Mouse (Mus musculus) 416B (cell line): Measurements from ENCODE around the gene Clstn3.
A peak's percentile ranks its signal among the peaks of the same experiment; 100 is the strongest.
"Not testable (repeated sequence)": the region's sequence is repeated elsewhere in the genome, so short reads cannot be mapped to it uniquely, and the experiment has no call there.

Source experiments
- DNase-seq: peaks from one replicate; pipeline ENCODE4 v3.0.0; 2011; ENCODE audit warnings: low read depth

Clstn3 gene

GRCm38 (mm10) chr6:124478874-124479572, 14.4 kb upstream of the Clstn3 start:
- DNase-seq, result no peak

DNA sequence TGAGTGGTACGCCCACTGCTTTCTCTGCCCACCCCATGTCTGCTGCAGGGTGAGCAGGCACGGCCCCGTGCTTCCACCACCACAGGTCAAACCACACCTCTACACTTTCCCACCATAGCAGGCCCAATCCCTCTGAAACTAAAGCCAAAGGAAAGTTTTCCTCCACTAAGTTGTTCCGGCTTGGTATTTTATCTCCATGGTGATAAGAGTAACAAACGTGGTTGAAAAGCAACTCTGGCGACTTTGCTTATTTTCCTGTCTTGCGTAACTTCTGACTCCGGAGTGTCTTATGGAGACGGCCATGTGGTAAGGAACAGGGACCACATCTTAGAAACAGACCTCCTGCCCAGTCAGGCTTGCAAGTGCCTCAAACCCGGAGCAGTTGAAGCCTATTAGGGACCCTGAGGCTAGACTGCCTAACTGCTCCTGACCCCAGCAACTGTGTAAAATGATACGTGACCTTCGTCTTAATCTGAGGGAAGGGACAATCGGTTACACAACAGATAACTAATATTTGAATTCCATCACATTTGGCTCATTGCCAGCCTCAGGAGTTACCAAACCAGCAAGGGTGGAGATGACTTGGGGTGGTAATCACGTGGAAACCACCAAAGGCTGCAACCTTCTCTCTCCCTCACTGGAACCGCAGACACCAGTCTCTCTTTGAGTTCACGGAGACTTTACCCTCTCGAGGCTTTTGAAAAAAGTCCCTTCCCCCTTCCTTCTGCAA, 13.5 kb upstream of the Clstn3 start:
- peak; percentile 97 for DNase-seq

DNA sequence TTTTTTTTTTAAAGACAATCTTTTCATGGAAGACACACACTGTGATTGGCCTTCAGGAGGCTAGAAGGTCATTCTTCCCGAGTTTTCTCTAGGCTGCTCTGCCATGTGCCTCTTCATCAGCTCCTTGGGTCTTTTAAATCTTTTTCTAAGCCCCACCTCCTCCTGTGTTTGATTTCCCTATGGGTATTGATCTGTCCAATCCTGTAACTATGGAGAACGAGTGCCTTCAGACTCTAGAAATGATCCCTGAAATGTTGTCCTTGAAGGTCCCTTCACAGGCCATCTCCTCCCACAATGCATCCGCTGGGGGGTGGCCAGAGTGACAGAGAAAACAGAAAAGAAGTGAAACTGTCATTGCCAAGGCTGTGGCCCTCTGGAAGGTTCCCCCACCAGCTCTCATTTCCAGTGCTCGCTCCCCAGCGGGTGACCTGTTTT, 12.6 kb upstream of the Clstn3 start:
- DNase-seq, result peak; percentile 72

- peak; percentile 45 for DNase-seq
Measured at GRCm38 (mm10) chr6:124476796-124477195, 12.2 kb upstream of the Clstn3 start.

DNA sequence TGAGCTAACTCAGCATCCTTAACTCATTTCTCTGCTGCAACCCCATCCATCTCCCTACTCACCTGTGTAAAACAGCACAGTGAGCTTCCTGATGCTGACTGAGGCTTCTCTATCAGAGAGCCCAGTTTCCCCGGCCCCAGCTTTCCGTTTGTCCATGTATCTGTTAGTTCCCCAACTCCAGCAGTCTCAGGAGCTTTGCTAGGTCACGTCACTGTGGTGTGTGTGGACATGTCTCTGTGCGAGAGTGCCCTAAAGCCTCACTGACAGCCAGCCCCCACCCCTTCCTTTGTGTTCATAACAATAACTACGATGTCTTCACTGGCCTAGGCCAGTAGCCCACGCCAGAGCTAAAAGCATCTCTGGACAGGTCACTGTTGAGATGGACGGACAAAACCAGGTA, 11.6 kb upstream of the Clstn3 start:
- peak; percentile 44 for DNase-seq

- peak; percentile 77 for DNase-seq
Measured at GRCm38 (mm10) chr6:124475335-124476075, 10.9 kb upstream of the Clstn3 start.

DNA sequence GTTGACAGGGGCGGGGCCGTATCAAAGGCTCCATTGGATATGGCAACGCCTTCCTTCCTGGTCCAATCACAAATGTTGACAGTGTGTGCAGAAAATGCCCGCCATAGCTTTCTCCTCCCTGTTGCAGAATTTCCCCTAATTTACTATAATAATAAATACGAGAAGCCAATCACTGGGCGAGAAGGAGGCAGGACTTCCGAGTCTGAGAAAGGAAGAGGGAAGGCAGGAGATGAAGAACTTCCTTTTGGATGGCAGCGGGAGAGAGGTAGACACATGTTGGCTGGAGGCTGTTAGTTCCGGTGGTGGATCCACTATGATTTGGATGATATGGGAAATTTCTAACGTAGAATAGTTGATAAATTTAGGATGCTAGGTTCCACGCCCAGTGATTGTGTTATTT, 10.0 kb upstream of the Clstn3 start:
- DNase-seq, result peak; percentile 95

DNA sequence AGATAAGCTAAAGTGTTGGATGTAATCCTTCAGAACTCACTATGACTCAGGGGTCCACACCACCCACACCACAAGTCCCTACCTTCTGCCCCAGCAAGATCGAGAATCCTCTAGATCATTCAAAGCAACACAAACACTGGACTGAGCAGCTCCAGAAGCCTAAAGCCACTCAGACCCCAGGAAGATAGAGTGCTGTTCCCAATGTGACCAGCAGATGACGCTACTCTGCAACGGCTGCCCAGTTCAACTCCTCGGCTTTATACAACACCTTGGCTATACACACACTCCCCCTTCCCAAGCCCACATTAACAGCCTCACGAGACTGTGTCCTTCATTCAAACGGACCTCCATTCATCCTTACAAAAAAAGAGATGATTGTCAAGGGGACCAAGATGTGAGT, 8.2 kb upstream of the Clstn3 start:
- DNase-seq, result peak; percentile 80

DNA sequence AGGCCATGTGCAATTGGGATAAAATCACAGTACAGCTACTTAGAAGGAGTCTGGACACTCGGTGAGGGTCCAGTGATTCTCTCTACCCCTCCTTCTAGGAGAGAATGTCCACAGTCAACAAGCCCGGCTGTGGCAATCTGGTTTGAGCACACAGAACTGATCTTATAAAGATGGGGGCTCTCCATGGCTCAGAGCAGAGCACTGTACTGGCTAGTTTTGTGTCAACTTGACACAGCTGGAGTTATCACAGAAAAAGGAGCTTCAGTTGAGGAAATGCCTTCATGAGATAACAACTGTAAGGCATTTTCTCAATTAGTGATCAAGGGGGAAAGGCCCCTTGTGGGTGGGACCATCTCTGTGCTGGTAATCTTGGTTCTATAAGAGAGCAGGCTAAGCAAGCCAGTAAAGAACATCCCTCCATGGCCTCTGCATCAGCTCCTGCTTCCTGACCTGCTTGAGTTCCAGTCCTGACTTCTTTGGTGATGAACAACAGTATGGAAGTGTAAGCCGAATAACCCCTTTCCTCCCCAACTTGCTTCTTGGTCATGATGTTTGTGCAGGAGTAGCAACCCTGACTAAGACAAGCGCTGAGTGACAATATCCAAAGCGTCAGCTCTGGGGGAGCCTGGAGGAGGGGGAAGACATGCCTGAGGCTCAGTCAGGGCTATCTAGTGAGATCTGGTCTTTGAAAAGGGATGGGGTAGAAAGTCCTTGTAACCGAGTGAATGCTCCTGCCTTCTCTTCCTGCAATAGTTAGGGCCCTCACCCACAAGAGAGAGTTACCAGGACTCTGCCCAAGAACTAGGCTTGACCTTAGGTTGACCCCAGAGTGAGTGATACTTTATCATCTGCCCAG, 7.4 kb upstream of the Clstn3 start:
- not testable (repeated sequence) for DNase-seq

- DNase-seq, result no peak
Measured at GRCm38 (mm10) chr6:124471121-124471520, 6.5 kb upstream of the Clstn3 start.

DNA sequence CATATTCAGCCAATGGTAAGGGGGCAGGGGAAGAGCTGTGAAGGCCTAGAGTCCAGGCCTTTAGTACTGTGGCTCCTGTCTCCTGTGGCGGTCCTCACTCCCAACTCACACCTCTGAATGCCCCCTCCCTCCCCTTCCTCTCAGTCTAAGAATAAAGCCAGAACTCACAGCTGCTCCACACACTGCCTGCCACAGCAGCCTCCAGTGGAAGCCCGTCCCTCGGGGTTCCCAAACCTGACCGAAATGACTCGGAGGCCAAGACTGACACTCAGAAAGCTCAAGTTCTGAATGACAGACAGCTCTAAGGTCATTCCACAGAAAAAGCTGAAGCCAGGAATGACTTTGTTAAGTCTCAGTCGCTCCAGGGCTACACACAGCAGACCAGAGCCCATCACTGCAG, 1.1 kb upstream of the Clstn3 start:
- no peak for DNase-seq

GRCm38 (mm10) chr6:124465299-124465698, 705 bp upstream of the Clstn3 start:
- DNase-seq, result no peak

DNA sequence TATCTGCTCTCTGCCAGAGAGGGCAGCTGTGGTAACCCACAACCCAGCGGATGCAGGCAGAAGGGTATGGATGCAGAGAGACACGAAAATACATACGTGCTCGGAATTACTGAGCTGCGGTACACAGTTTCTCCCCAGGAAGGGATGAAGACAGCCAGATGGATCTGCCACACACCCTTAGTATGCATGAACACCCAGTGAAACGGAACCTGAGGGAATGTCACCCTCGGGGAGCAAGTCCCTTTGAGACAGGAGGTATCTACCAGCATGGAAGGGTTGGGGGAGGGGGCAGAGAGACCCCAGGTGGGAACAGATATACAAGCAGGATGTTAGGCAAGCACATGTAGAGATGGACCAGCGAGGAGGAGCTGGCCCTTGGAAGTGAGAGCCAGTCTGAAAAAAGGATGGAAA, 708 bp downstream of the Clstn3 start:
- DNase-seq, result no peak

DNA sequence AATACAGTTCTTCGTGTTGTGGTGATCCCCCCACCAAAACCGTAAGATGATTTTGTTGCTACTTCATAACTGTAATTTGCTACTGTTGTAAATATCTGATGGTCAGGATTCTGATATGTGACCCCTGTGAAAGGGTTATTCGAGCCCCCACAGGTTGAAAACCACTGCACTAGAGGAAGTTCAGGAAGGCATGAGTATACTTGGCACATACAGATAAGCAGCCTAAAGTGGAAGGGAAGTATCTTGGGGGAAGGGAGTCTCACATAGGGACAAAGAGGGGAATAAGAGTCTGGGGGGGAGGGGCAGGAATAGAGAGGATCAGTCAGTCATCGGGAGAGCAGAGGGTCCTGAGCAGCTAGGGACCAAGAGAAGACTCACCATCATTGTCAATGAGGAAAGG, 5.2 kb downstream of the Clstn3 start:
- DNase-seq, result no peak

DNA sequence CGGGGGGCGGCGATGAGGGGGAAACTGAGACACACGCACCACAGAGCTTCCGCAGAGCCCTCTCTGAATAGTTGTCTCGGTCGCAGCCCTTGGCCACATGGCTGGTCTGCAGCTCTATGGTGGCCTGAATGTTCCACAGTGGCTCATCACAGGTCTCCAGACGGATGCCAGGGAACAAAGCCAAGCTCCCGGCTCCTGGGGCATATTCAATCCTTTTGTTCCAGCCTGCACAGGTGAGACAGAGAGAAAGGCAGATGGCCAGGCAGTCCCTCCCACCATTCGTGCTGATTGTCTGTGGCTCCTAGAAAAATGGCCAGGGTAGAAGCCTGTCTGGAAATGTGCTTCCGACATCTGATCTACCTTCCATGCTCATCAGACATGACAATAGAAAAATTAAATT, 6.1 kb downstream of the Clstn3 start:
- no peak for DNase-seq

DNA sequence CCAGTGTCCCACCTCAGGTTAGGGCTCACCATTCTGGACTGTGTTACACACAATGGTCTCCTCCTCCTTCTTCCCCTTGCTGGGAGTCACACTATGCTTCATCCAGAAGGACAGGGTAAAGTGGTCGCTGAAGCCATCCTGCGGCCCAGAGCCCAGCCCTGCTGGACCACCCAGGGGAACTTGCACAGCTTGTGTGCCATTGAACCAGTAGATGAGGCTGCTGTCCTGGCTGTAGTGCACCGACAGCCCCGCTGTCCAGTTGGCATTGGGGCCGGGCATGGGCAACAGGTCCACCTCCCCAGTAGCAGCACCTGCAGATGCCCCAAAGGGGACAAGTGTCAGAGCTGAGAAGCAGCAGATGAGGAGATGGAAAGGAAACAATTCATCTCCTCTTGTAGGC, 6.8 kb downstream of the Clstn3 start:
- no peak for DNase-seq

DNA sequence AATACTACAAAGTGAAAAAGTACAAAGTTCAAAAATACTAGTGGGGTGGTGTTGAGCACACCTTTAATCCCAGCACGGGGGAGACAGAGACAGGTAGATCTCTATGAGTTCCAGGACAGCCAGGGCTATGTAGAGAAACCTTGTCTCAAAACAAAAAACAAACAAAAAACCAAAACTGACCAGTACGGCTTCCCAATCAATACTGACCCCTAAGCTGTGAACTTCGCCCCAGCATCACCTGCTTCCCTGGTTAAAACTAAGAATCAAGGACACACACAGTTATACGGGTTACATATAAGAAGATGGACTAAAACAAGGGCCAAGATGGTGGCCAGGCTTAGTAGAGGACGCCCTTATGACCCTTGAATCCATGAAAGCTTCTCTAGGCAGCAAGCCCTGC, 8.4 kb downstream of the Clstn3 start:
- no peak for DNase-seq

GRCm38 (mm10) chr6:124453756-124454155, 10.8 kb downstream of the Clstn3 start:
- DNase-seq, result no peak

- no peak for DNase-seq
Measured at GRCm38 (mm10) chr6:124451995-124452394, 12.6 kb downstream of the Clstn3 start.

DNA sequence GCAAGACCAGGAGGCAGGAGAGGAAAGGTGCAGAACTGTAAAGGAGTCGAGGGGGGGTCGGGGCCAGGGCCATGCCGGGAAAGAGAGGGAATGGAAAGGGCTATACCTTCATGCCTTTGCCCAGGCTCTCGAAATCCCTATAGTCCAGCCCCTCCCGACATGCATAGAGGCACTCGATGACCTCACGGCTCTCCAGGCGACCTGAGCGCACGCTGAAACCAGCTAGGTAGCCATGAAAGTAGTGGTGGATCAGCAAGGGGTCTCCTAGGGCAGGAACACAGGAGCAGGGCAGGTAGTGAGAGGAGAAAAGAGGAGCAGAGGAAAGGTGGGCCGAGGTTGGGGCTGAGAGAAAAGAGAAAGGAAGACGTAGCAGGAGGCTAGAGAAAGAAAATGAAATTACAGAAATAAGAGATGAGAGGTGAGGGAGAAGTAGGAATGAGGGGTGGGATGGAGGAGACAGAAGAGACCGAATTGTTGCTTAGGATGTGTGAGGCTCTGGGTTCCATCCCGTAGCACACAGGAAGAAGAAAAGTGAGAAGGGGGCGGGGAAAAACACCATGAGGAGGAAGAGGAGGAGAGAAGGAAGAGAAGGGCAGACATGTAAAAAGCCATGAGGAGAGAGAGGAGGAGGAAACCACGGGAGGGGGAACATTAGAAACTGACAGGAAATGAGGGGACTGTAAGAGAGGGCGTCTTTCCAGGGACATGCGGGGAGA, 14.8 kb downstream of the Clstn3 start:
- peak; percentile 86 for DNase-seq

DNA sequence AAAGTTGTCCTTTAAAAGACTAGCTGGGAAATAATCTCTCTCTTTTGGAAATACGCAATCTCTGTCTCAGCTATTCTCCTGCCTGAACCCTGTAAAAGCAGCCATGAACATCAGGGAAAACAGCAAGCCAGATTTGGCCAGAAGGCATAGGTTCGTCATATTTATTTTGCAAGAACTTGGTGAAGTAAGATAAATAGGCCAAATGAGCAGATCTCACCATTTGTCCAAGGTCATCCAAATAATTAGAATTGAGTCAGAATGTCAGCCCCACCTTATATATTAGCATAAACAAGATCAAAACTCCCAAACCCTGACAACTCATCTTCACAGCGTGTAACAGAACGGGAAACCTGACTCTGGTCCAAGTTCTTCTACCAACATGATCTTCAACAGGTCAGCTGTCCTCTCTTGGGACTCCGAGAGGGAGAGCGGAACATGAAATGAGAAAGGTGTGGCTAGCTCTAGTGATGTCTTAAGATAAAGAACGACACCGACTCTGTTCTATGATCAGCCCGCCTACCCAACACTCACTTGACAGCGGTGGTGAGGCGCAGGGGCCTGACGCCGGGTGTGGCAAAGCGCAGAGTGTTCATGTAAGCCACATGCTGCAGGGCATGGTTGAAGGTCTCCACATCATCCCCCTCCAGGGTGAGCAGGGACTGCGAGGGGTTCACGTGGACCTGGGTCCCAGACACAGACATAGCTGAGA, 15.5 kb downstream of the Clstn3 start:
- DNase-seq, result peak; percentile 69
